Mouse (Mus musculus) cerebellum, adult 2 months (tissue): ENCODE data around the gene Ffar4.

Source experiments
- CTCF ChIP-seq: fragments of 200-500 bp; IDR thresholded peaks from 2 replicates; pipeline ENCODE4 v1.5.1; 2011; ENCODE audit warnings: low read depth, mild to moderate bottlenecking, control low read depth, low read length, moderate library complexity, borderline replicate concordance; ENCODE audit not compliant: insufficient read depth
- POLR2A ChIP-seq: fragments of 200-500 bp; IDR thresholded peaks from 2 replicates; pipeline ENCODE4 v1.6.1; 2011; ENCODE audit warnings: low read length, control low read depth, borderline replicate concordance; ENCODE audit not compliant: insufficient read depth

GRCm38 (mm10) chr19:38064051-38064450, 32.8 kb upstream of the Ffar4 start:
- TF ChIP-seq CTCF (no peak), POLR2A (no peak)
